Mouse (Mus musculus) erythroblast, embryonic 14.5 days (primary cell): ENCODE results near the gene Sat2.

ENCODE experiments used
- GATA1 ChIP-seq: IDR thresholded peaks from 2 replicates; pipeline ENCODE4 v1.6.1; 2012; ENCODE audit warnings: low read length, inconsistent platforms, mixed read lengths
- TAL1 ChIP-seq: IDR thresholded peaks from 3 replicates; pipeline ENCODE4 v1.6.1; 2012; ENCODE audit warnings: low read length, inconsistent platforms, mixed read lengths

DNA sequence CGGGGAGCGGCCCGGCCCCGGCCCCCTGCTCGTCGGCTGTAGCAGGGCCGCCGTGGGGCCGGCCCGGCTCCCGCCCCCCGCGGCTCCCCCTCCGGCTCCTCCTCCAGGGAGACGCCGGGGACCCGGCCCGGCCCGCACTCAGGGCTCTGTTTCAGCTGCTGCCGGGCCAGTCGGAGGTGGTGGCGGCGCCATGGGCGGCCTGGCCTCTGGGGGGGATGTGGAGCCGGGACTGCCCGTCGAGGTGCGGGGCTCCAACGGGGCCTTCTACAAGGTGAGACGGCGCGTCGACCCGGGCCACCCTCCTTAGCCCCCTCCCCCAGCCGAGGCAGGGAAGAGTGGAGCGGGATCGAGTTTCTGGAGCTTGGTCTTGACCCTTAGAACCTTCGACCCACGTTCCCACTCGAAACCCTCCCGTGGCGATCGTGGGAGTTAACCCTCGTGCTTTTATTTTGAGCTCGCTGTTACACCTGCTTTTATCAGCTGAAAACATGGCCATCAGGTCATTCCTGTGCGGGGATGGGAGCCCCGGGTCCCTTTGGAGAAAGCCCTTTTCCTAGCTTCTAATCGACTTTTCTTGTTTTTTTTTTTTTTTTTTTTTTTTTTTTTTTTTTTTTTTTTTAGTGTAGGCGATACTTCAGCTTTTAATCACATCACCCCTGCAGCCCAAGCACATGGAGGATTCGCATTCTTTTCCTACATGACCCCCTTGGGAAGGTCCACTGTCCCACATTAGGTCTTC lies 11.5 kb downstream of the Sat2 start:
- TF ChIP-seq GATA1 (no peak), TAL1 (no peak)
